Mouse (Mus musculus): ENCODE results near the gene Cacna2d2.

DNA sequence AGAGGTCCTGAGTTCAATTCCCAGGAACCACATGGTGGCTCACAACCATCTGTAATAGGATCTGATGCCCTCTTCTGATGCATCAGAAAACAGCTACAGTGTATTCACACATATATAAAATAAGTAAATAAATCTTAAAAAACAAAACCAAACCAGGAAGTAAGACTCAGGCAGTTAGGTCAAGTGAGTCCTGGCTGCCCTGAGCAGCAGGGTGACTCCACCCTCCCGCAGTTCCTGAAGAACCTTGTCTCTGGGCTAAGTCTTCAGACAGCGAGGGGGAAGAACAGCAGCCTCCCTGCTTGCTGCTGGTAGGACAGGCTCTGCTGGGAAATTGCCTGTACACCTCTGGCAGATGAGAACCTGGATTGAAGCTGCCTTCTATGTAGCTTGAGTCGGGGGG lies 156.9 kb downstream of the Cacna2d2 start:
- TF ChIP-seq CTCF (IDR thresholded peaks at IDR 0.05; ENCODE audit: control insufficient read depth, insufficient read depth, insufficient read length) (no peak), FOSL1 (IDR thresholded peaks at IDR 0.05; ENCODE audit: insufficient read depth, low read length, poor library complexity, severe bottlenecking) (no peak), USF1 (IDR thresholded peaks at IDR 0.05; ENCODE audit: low read depth) (no peak), MAX (IDR thresholded peaks at IDR 0.05) (no peak), CEBPB (IDR thresholded peaks at IDR 0.05; ENCODE audit: low read depth) (no peak), MYOG (IDR thresholded peaks at IDR 0.05; ENCODE audit: control insufficient read depth, extremely low read depth, insufficient read length) (no peak), MYOD1 (IDR thresholded peaks at IDR 0.05; ENCODE audit: control insufficient read depth, insufficient read length, low read depth) (no peak)
